Mouse (Mus musculus): ENCODE results near the gene Fam72a. TPM values are rescaled to one million over a fixed set of nuclear protein-coding genes. Genes with fewer than 3 reads are reported as not detected.

Fam72a gene
- total RNA-seq, 2 experiments from 2014 or later, result 0.27 to 0.33 TPM

DNA sequence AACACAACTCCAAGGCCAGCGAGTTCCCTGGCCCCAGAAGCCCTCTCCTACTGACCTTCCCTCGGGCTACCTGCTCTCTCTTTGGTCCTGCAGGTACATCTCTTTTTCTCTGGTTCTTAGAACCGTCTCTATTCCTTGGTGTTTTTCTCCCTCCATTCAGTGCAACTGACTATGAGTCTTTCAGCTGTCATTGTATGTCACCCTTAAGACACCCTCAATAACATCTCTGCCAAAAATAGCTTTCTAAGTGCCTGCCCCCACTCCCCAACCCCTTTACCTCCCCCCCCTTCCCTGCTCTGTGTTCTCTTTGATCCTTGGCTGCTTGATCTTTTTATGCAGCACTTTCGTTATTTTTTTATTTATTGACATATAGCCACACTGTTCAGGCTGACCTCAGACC lies 52.7 kb downstream of the Fam72a start:
- no peak for DNase-seq

GRCm38 (mm10) chr1:131583598-131583997 lies 55.9 kb downstream of the Fam72a start:
- no peak for DNase-seq

GRCm38 (mm10) chr1:131586836-131587235 lies 59.1 kb downstream of the Fam72a start:
- no peak for DNase-seq

Small RNA genes lying within 50 kb of the gene (microRNA-seq; reads per million reads assigned to microRNA genes)
- gene Gm24273 (ENCODE audit: borderline replicate concordance in 2 of 2), result 0 reads per million in 2 experiments

Other genes with a start within 250 kb of the Fam72a start
- 1 to 10 TPM in 1 of 2 experiments, under 1 TPM in 1; 0.95 to 1.9 TPM for gene Ikbke, start 248.3 kb upstream of the Fam72a start, total RNA-seq (2021)
- gene Srgap2, start 551 bp upstream of the Fam72a start, total RNA-seq (2021), result 10 to 100 TPM; 13.4 to 15.0 TPM
- not detected for gene Avpr1b, start 71.3 kb downstream of the Fam72a start, total RNA-seq (2021)
- gene Ctse, start 110.4 kb downstream of the Fam72a start, total RNA-seq (2021), result under 1 TPM in 1 of 2 experiments, not detected in 1; 0.19 TPM
- 1 to 10 TPM; 3.7 to 4.1 TPM for gene Rab7b, start 160.8 kb downstream of the Fam72a start, total RNA-seq (2021)
- not detected for gene Slc26a9, start 216.1 kb downstream of the Fam72a start, total RNA-seq (2021)

Data from gastrocnemius, postnatal 25 days (tissue).